Mouse (Mus musculus): ENCODE results near the gene Tab2. TPM values are rescaled to one million over a fixed set of nuclear protein-coding genes. Genes with fewer than 3 reads are reported as not detected.

Gene Tab2
- total and polyA plus RNA-seq, 3 experiments: 13.7 to 43.5 (median 30.4) TPM

- peaks cover 42 to 92% of the 10 kb centered on the region in 2 experiments for H3K36me3 ChIP-seq (replicated peaks in 1 of 2; ENCODE audit: control insufficient read depth in 1 of 2, insufficient read depth in 1 of 2, low read length in 1 of 2)
- dilution Hi-C loops (cut with MboI; ENCODE audit: extremely low pct_ligation_motif_present, extremely low pct_unique_long_range_greater_than_20kb, low sequenced_read_pairs): no loop called here
- peaks cover 2% of the 10 kb centered on the region for H3K9me3 ChIP-seq (replicated peaks; ENCODE audit: low read length)
- H3K79me2 ChIP-seq (replicated peaks; ENCODE audit: control insufficient read depth, extremely low read depth, insufficient read depth, poor library complexity, severe bottlenecking): no peaks in the 10 kb centered on the region
- H3K4me3 ChIP-seq (replicated peaks in 1 of 3; ENCODE audit: low read depth in 2 of 3, low read length in 2 of 3, poor library complexity in 1 of 3): no peak overlapping the region
- no peak overlapping the region for H3K9ac ChIP-seq (ENCODE audit: insufficient read depth, low read depth)
- in situ Hi-C loops (cut with MboI; ENCODE audit: low pct_ligation_motif_present, low pct_unique_long_range_greater_than_20kb, low sequenced_read_pairs): no loop called here
- no peak overlapping the region for H3K4me2 ChIP-seq (ENCODE audit: insufficient read depth, low read depth, poor library complexity, severe bottlenecking)
- peaks cover 0 to 9% of the 10 kb centered on the region in 2 experiments; a peak in 1 of 4 replicates for H3K4me1 ChIP-seq (ENCODE audit: control insufficient read depth in 1 of 2, insufficient read depth in 2 of 2)
- no peak for DNase-seq (ENCODE audit: extremely low read depth)
- H3K27me3 ChIP-seq (replicated peaks): no peaks in the 10 kb centered on the region
- no peak overlapping the region for H3K27ac ChIP-seq (ENCODE audit: insufficient read depth, low read depth)
- no peak for TF ChIP-seq POLR2AphosphoS2 (IDR thresholded peaks at IDR 0.05; ENCODE audit: low read depth, low read length)
- TF ChIP-seq JUN (IDR thresholded peaks at IDR 0.05; ENCODE audit: insufficient read depth, low read depth, low read length): no peak
- no peak for TF ChIP-seq CTCF (conservative IDR thresholded peaks at IDR 0.05 in 1 of 2, IDR thresholded peaks at IDR 0.05 in 1 of 2; ENCODE audit: low read depth in 2 of 2, low read length in 2 of 2)
- TF ChIP-seq KAT2A (IDR thresholded peaks at IDR 0.05; ENCODE audit: insufficient replicate concordance, low read length): no peak
- no peak for TF ChIP-seq RAD21 (IDR thresholded peaks at IDR 0.05; ENCODE audit: low read depth, low read length)
- no peak for TF ChIP-seq JUND (conservative IDR thresholded peaks at IDR 0.05; ENCODE audit: low read depth, low read length)
- TF ChIP-seq ZKSCAN1 (IDR thresholded peaks at IDR 0.05; ENCODE audit: borderline replicate concordance, low read depth, low read length): no peak
- TF ChIP-seq MYC (IDR thresholded peaks at IDR 0.05; ENCODE audit: low read depth, low read length): no peak
- no peak for TF ChIP-seq HCFC1 (IDR thresholded peaks at IDR 0.05; ENCODE audit: low read depth, low read length)
- no peak for TF ChIP-seq SMC3 (IDR thresholded peaks at IDR 0.05; ENCODE audit: low read depth, low read length)
- no peak for TF ChIP-seq ZC3H11A (IDR thresholded peaks at IDR 0.05; ENCODE audit: low read depth, low read length)
- TF ChIP-seq TBP (conservative IDR thresholded peaks at IDR 0.05; ENCODE audit: low read depth, low read length): no peak
Measured at GRCm38 (mm10) chr10:7867666-7868030, 88.4 kb downstream of the Tab2 start.

GRCm38 (mm10) chr10:7866762-7867665 is 89.0 kb downstream of the Tab2 start:
- Histone ChIP-seq H3K4me2 (ENCODE audit: insufficient read depth, low read depth, poor library complexity, severe bottlenecking) (no peak overlapping the region), H3K36me3 (replicated peaks in 1 of 2; ENCODE audit: control insufficient read depth in 1 of 2, insufficient read depth in 1 of 2, low read length in 1 of 2) (peaks cover 48 to 95% of the 10 kb centered on the region in 2 experiments), H3K79me2 (replicated peaks; ENCODE audit: control insufficient read depth, extremely low read depth, insufficient read depth, poor library complexity, severe bottlenecking) (no peaks in the 10 kb centered on the region), H3K4me3 (replicated peaks in 1 of 3; ENCODE audit: low read depth in 2 of 3, low read length in 2 of 3, poor library complexity in 1 of 3) (no peak overlapping the region), H3K27me3 (replicated peaks) (no peaks in the 10 kb centered on the region), H3K4me1 (ENCODE audit: control insufficient read depth in 1 of 2, insufficient read depth in 2 of 2) (peaks cover 0 to 9% of the 10 kb centered on the region in 2 experiments; a peak in 1 of 4 replicates), H3K9ac (ENCODE audit: insufficient read depth, low read depth) (no peak overlapping the region), H3K27ac (ENCODE audit: insufficient read depth, low read depth) (no peak overlapping the region), H3K9me3 (replicated peaks; ENCODE audit: low read length) (peaks cover 8% of the 10 kb centered on the region)
- no peak for TF ChIP-seq CTCF (conservative IDR thresholded peaks at IDR 0.05 in 1 of 2, IDR thresholded peaks at IDR 0.05 in 1 of 2; ENCODE audit: low read depth in 2 of 2, low read length in 2 of 2)
- in situ Hi-C loops (cut with MboI; ENCODE audit: low pct_ligation_motif_present, low pct_unique_long_range_greater_than_20kb, low sequenced_read_pairs) (no loop called here), dilution Hi-C loops (cut with MboI; ENCODE audit: extremely low pct_ligation_motif_present, extremely low pct_unique_long_range_greater_than_20kb, low sequenced_read_pairs) (no loop called here)
- DNase-seq (ENCODE audit: extremely low read depth): no peak
